Mouse (Mus musculus) inflammation-experienced regulatory T-cells, adult 16 weeks (primary cell): ENCODE results near the gene AI593442. TPM values are rescaled to one million over a fixed set of nuclear protein-coding genes. Genes with fewer than 3 reads are reported as not detected.

Source experiments
- polyA plus RNA-seq: library from polyadenylated mRNA; unstranded; fragments of 100-300 nt; shearing (Covaris generic); gene quantifications from one replicate; pipeline ENCODE4 v1.2.1, GENCODE M21; 2017

The AI593442 gene
- 0.05 TPM for polyA plus RNA-seq

DNA sequence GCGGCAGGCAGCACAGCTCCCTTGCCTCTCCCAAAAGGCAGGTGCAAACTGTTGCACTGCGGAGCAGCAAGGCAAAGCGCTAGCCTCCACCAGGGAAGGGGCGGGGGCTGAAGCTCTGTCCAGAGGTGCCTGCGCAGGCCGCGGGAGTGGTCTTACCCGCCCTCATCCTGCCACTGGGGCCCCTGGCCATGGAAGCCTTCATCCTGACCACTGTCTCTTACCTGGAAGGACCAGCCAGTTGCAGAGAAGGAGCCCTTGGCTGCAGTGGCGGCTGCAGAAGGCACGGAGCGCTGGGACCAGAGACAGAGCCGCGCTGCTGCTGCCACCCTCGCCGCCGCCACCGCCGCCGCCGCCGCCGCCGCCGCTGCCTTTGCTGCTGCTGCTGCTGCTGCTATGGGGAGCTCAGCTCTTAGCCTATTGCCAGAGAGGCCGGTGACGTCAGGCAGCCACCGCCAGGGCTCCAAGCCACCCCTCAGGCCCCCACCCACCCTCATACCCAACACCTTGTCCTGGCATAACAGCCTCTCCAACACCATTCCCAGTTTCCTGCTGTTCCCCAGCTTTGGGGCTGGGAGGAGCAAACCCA is at the start of gene AI593442:
AI593442 (minus strand) TSS at position 419 of the 586 bp plus-strand sequence.

